Mouse (Mus musculus) stomach, postnatal 0 days (tissue): ENCODE data around the gene Tspan18.

Experiments used
- CTCF ChIP-seq: IDR thresholded peaks from 2 replicates; pipeline ENCODE4 v1.5.1; 2016; ENCODE audit warnings: antibody characterized with exemption, low read depth, mild to moderate bottlenecking, moderate library complexity
- EP300 ChIP-seq: optimal IDR thresholded peaks from 2 replicates; pipeline ENCODE3; 2016; ENCODE audit warnings: antibody characterized with exemption

- no peak for TF ChIP-seq CTCF
- no peak for TF ChIP-seq EP300
Observed at GRCm38 (mm10) chr2:93365411-93365810, 31.1 kb upstream of the Tspan18 start.
